Mouse (Mus musculus): ENCODE data around the gene Rab13. TPM values are rescaled to one million over a fixed set of nuclear protein-coding genes. Genes with fewer than 3 reads are reported as not detected.

The Rab13 gene
- 13.1 TPM for polyA plus RNA-seq (2015; fragmentation: Illumina TruSeq; extraction: RNeasy Lipid Tissue Mini Kit (QIAGEN cat#74804); ENCODE audit: insufficient read depth, low replicate concordance)

DNA sequence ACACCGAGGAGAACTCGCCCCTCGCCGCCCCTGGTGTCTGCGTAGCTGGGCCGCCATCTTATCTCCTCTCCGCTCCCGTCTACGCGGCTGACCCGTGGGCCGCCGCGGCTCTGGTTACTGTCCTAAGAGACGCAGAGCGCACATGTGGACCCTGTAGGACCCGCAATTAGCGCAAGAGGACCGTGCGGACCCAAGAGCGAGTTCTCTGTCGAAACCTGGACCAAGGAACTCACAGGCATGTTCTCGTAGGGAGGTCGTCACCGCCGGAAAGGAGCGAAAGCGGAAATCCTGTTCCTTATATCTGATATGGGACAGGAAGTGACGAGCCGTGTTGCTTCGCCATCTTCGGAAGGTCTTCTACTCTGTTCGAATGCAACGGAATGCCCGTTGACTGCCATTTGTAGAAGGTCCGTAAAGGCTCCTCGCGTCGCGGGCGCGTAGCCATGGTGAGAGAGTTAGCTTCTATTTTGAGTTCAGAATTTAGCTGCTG, at the start of gene Rab13, which contains the start of gene Rps27:
Gene Rab13 (plus strand): TSS at position 319 of the 490 bp plus-strand sequence.
Gene Rps27 (minus strand): TSS at position 275 of the 490 bp plus-strand sequence.

DNA sequence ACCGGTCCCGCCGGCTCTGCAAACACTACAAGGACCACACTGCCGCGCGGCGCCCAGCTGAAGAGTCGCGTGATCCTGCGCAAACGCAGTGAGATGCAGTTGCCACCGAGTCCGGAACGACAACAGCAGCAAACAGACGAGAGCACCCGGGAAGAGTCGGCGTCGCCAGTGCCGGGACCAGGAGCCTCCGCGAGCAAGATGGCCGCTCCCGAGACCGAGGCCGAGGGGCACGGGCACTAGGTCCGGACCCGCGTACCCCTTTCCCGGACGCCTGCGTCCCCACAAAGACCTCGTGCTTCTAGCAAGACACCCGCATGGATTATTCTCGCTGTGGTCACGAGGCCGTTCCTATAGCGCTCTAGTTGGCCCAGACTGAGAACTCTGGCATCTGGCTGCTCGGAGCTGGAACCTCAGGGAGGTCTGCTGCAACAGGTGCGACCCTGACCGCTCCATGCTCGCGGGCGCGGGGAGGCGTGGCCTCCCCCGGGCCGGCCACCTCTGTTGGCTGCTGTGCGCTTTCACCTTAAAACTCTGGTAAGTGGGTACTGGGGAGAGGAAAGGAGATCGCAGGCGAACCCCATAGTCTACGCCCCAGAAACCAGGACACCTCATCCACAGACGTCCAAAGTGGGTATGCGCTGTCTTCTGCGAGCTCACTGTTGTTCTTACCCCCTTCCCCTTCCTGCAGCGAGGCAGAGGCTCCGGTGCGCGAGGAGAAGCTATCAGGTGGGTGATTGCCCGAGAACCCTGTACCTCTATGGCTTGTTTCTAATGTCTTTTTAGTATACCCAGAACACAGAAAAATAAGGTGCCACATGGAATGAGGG, 18.2 kb downstream of the Rab13 start, which contains the start of gene Jtb:
Gene Jtb (plus strand): TSS at position 91 of the 827 bp plus-strand sequence.

DNA sequence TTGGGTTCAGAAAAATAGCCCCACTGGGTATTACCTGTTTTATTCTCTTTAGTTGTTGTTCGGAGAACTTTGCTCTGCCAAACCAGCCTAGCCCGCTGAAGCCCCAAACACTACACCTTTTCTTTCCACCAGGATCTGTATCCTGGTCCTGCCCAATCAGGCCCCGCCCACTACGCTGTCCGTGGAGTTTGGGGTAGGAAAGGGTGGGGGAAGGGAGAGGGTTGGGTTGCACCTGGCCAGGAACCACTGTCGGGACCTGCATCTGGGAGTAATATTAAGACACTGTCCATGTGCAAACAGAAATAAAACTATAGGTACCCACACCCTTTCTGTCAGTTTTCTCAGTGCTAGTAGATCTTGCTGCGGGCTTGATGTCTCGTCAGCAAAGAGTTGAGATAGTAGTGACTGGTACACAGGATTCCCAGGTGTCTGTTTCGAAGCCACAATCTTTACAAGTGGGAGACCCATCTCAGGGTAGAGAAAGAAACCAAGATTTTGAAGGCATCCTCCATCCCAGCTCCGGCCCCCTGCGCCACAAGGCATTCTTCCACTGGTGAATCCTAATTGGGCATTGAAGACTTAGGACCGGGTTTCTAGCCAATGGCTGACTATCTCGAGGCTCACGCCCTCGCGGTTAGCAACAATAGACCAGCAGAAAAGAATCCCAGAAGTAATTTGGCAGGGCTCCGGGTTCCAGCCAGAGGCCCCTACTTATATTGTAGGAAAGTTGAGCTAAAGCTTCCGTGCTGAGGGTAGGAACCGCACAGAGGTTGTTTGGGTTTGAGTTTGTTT, 29.7 kb downstream of the Rab13 start, which contains the start of gene Creb3l4:
Gene Creb3l4 (minus strand): TSS at position 529 of the 792 bp plus-strand sequence.

DNA sequence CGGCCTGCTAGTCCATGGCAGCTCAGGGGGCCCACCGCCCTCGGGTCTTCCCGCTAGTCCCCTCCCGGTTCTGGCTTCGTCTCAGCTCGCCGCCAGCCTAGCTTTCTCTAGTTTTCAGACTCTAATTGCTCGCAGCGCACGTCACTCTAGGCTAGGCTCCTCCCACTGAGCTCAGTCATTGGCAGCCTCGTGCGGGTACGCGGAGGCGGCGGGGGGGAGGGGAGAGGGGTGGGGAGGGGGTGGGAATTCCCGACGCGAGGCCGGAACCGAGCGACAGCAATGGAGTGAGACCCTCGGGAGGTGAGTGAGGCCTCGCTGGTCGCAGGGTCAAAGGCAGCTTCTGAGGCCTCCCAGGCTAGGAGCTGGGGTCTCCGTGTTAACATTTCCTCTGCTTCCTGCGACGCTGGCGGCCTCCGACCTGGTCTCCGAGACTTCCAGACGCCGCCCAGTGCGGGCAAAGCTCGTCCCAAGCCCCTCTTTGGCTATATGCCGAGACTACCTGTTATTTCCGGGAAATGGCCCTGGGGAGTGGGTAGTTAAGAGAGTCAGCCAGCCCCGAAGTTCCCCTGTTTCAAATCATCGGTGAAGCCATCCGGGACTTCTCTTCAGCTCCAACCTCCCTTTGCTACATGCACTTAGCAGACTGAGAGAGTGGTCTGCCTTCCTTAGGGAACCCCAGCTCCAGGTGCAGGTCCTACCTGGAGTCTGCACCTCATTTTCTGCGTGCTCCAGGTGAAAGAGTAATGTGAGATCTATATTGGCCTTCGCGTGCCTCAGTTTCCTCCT, 34.7 kb downstream of the Rab13 start, which contains the start of gene Slc39a1:
Gene Slc39a1 (plus strand): TSS at position 213 of the 786 bp plus-strand sequence.

DNA sequence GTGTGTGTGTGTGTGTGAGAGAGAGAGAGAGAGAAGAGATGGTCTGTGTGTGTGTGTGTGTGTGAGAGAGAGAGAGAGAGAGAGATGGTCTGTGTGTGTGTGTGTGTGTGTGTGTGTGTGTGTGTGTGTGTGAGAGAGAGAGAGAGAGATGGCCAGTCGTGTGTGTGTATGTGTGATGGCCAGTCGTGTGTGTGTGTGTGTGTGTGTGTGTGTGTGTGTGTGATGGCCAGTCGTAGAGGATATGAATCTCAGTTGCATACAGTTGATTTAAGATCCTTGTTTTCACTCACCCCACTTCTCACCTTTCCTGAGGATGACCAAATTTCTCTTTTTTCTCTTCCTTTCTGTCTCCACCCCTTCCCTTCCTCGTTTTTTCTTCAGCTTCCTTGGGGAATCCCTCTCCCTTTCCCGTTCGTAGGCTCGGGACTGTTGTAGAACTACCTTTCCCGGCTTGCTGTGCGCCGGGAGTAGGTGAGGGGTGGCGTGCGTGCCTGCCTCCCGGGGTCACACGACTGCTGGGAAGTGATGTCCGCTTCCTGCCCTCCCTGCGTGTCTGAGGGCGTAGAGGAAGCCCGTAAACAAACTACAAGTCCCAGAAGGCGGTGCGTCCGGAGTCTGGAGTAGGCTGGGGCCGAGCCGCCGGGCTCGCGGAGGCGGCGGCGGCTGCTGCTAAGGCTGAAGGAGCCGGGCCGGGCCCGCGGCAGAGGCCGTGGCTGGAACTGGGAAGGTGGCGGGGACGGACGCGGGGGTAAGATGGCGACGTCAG, 40.3 kb downstream of the Rab13 start, which contains the start of gene Crtc2:
Gene Crtc2 (plus strand): TSS at position 511 of the 766 bp plus-strand sequence.

DNA sequence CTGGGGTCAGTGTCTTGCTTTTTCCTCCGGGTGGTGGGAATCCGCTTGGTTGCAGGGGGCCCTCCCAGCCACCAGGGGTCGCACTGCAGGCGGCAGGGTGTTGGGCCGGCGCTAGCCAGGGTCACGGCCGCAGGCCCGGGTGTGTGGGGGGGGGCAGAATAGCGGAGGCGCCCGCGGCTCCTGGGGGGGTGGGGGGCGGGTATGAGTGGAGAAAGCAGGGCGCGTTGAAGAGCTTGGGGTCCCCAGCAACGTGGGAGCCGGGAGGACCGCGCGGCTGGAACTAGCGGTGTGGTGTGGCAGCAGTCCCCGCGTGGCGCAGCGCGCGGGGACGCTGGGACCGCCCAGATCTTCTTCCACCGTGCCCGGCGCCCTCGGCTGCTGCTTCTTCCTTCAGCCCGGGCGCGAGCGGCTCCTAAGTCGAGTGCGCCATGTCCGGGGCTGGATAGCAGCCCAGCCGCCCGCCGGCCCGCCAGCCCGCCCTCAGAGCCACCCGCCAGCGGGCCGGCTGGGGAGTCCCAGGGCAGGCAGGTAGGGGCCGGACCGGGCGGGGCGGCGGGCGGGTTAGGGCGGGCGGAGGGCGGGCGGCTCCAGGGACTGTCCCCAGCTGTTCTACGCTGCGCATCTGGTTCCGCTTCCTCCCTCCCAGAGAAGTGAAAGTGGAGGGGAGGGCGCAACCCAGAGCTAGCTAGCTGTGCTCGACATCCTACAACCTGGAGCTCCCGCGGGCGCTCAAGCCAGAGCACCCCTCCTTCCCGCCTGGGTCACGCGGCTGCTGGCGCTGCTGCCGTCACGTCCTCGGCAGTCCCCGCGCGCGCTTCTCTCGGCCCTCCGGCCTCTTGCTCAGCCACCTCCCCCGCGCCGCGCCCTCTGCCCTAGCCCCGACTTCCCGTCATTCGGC, 51.8 kb downstream of the Rab13 start, which contains the start of gene Dennd4b:
Gene Dennd4b (plus strand): TSS at position 152 of the 898 bp plus-strand sequence.

Other genes starting within 250 kb of the Rab13 start
- gene Hax1, start 214.9 kb upstream of the Rab13 start, polyA plus RNA-seq (2015; fragmentation: Illumina TruSeq; extraction: RNeasy Lipid Tissue Mini Kit (QIAGEN cat#74804); ENCODE audit: insufficient read depth, low replicate concordance) = 81.9 TPM
- gene 4933434E20Rik, start 162.1 kb upstream of the Rab13 start, polyA plus RNA-seq (2015; fragmentation: Illumina TruSeq; extraction: RNeasy Lipid Tissue Mini Kit (QIAGEN cat#74804); ENCODE audit: insufficient read depth, low replicate concordance) = 139 TPM
- gene Ubap2l, start 161.1 kb upstream of the Rab13 start, polyA plus RNA-seq (2015; fragmentation: Illumina TruSeq; extraction: RNeasy Lipid Tissue Mini Kit (QIAGEN cat#74804); ENCODE audit: insufficient read depth, low replicate concordance) = 173 TPM
- gene Tpm3, start 141.0 kb upstream of the Rab13 start, polyA plus RNA-seq (2015; fragmentation: Illumina TruSeq; extraction: RNeasy Lipid Tissue Mini Kit (QIAGEN cat#74804); ENCODE audit: insufficient read depth, low replicate concordance) = 559 TPM
- gene Nup210l, start 109.6 kb upstream of the Rab13 start, polyA plus RNA-seq (2015; fragmentation: Illumina TruSeq; extraction: RNeasy Lipid Tissue Mini Kit (QIAGEN cat#74804); ENCODE audit: insufficient read depth, low replicate concordance) = 1.8 TPM
- gene Rps27, start within 50 bp of the Rab13 start, polyA plus RNA-seq (2015; fragmentation: Illumina TruSeq; extraction: RNeasy Lipid Tissue Mini Kit (QIAGEN cat#74804); ENCODE audit: insufficient read depth, low replicate concordance) = 14,060 TPM
- 132 TPM for gene Jtb, start 17.9 kb downstream of the Rab13 start, polyA plus RNA-seq (2015; fragmentation: Illumina TruSeq; extraction: RNeasy Lipid Tissue Mini Kit (QIAGEN cat#74804); ENCODE audit: insufficient read depth, low replicate concordance)
- gene Creb3l4, start 29.8 kb downstream of the Rab13 start, polyA plus RNA-seq (2015; fragmentation: Illumina TruSeq; extraction: RNeasy Lipid Tissue Mini Kit (QIAGEN cat#74804); ENCODE audit: insufficient read depth, low replicate concordance) = 0.46 TPM
- gene Slc39a1, start 34.5 kb downstream of the Rab13 start, polyA plus RNA-seq (2015; fragmentation: Illumina TruSeq; extraction: RNeasy Lipid Tissue Mini Kit (QIAGEN cat#74804); ENCODE audit: insufficient read depth, low replicate concordance) = 66.4 TPM
- 98.9 TPM for gene Crtc2, start 40.5 kb downstream of the Rab13 start, polyA plus RNA-seq (2015; fragmentation: Illumina TruSeq; extraction: RNeasy Lipid Tissue Mini Kit (QIAGEN cat#74804); ENCODE audit: insufficient read depth, low replicate concordance)
- gene Dennd4b, start 51.5 kb downstream of the Rab13 start, polyA plus RNA-seq (2015; fragmentation: Illumina TruSeq; extraction: RNeasy Lipid Tissue Mini Kit (QIAGEN cat#74804); ENCODE audit: insufficient read depth, low replicate concordance) = 39.4 TPM
- gene Gatad2b, start 79.5 kb downstream of the Rab13 start, polyA plus RNA-seq (2015; fragmentation: Illumina TruSeq; extraction: RNeasy Lipid Tissue Mini Kit (QIAGEN cat#74804); ENCODE audit: insufficient read depth, low replicate concordance) = 33.2 TPM
- 3.6 TPM for gene Slc27a3, start 176.2 kb downstream of the Rab13 start, polyA plus RNA-seq (2015; fragmentation: Illumina TruSeq; extraction: RNeasy Lipid Tissue Mini Kit (QIAGEN cat#74804); ENCODE audit: insufficient read depth, low replicate concordance)
- gene Ints3, start 219.9 kb downstream of the Rab13 start, polyA plus RNA-seq (2015; fragmentation: Illumina TruSeq; extraction: RNeasy Lipid Tissue Mini Kit (QIAGEN cat#74804); ENCODE audit: insufficient read depth, low replicate concordance) = 30.3 TPM